Mouse (Mus musculus) stomach, postnatal 0 days (tissue): ENCODE data around the gene Daam1.

Experiments used
- CTCF ChIP-seq: IDR thresholded peaks from 2 replicates; pipeline ENCODE4 v1.5.1; 2016; ENCODE audit warnings: antibody characterized with exemption, low read depth, mild to moderate bottlenecking, moderate library complexity
- EP300 ChIP-seq: optimal IDR thresholded peaks from 2 replicates; pipeline ENCODE3; 2016; ENCODE audit warnings: antibody characterized with exemption

DNA sequence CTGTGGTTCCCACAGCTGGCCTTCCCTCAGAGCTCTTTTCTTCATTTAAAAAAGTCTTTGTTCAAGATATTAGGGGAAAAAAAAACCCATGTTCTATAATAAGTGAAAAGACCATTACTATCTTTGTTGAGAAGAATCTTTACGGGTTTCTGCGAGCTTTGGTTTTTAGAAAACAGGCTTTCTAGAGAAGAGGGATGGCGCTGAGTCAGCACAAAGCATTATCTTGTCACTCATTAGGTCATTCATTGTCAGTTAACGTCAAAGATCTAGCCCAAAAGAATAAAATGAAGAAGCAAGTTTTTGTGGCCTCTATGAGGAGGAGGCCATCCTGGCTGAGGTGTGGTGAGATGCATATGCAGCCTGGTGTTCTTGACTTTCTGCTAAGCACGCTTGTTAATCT is 78.1 kb downstream of the Daam1 start:
- TF ChIP-seq CTCF (no peak), EP300 (no peak)
